8 mouse cellular contexts compared by ENCODE assay signal in the genomic region with DNA sequence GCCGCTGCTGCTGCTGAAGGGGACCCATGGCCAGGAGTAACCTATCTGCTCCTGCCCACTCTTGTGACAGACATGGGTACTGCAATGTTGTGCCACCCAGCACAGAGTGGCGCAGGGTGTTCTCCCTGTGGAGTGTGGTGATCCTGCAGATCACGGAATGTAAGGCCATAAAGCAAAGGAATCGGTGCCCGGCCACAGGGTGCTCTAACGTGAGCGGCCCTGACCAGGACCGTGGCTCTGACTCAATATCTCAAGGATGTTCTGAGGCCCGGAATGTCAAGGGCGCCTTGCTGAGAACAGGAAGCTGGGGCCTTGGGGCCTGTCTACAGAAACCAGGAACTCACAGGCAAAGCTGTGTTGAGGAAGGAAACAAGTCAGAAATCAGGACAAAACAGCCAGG. TPM values are rescaled to one million over a fixed set of nuclear protein-coding genes. Genes with fewer than 3 reads are reported as not detected.
DNase-seq lines count a peak whose midpoint lies in the region; ATAC-seq and TF ChIP-seq lines count a peak whose summit lies in the region.

No protein-coding gene starts in this region.

- no peak for TF ChIP-seq POLR2A in spleen, adult 2 months (IDR thresholded peaks at IDR 0.05; ENCODE audit: low read depth, low read length)
- TF ChIP-seq POLR2A in cerebellum, adult 2 months (IDR thresholded peaks at IDR 0.05; ENCODE audit: borderline replicate concordance, insufficient read depth, low read length): no peak

- H3K36me3 ChIP-seq in spleen, adult 2 months (ENCODE audit: control insufficient read depth, insufficient read depth, low read length): no peaks in the 10 kb centered on the region
- H3K36me3 ChIP-seq in liver, embryonic 13.5 days: no peaks in the 10 kb centered on the region

- TF ChIP-seq CTCF in spleen, adult 2 months (IDR thresholded peaks at IDR 0.05; ENCODE audit: extremely low read depth, insufficient read depth, insufficient read length, insufficient replicate concordance): 0 out of 2 replicates have a peak, but pooled peaks have one; percentile 13
- TF ChIP-seq CTCF in cerebellum, adult 2 months (IDR thresholded peaks at IDR 0.05; ENCODE audit: borderline replicate concordance, insufficient read depth, low read depth, low read length): no peak

- no peaks in the 10 kb centered on the region for H3K9me3 ChIP-seq in liver, embryonic 13.5 days (replicated peaks)

- DNase-seq in spleen, adult 2 months (ENCODE audit: low read depth in 1 of 2, low spot score in 2 of 2): peak in 1 of 2 experiments; percentile 43
- no peak for DNase-seq in spleen, adult 12 weeks (ENCODE audit: low spot score)
- peak; percentile 49 to 56 for DNase-seq in heart, postnatal 36 days
- DNase-seq in liver, embryonic 13.5 days: no peak
- DNase-seq in spleen, postnatal 36 days (ENCODE audit: low spot score in 2 of 2): peak; percentile 54 to 57
- no peak for DNase-seq in left cerebral cortex, postnatal 4 days
- no peak for DNase-seq in cerebellum, adult 2 months

- ATAC-seq in liver, embryonic 13.5 days (ENCODE audit: low read depth): peak; percentile 13; the same call in 1 of the 2 replicates
- no peak for ATAC-seq in inflammation-experienced regulatory T-cells, adult 6 months

- H3K27ac ChIP-seq in spleen, adult 2 months (ENCODE audit: insufficient read depth, low read length): peak overlapping the region; percentile 84
- H3K27ac ChIP-seq in liver, embryonic 13.5 days: peak overlapping the region; percentile 57
- no peak overlapping the region for H3K27ac ChIP-seq in cerebellum, adult 2 months (ENCODE audit: insufficient read depth, low read length)

- no peak overlapping the region; the same call in 1 of the 2 replicates for H3K4me3 ChIP-seq in spleen, adult 2 months (ENCODE audit: extremely low read depth, insufficient read depth, insufficient read length)
- H3K4me3 ChIP-seq in liver, embryonic 13.5 days (replicated peaks): no peak overlapping the region
- no peak overlapping the region for H3K4me3 ChIP-seq in cerebellum, adult 2 months (replicated peaks; ENCODE audit: insufficient read depth, low read depth, low read length)

- intact Hi-C loops in heart, postnatal 36 days (cut with DNase I): no loop called here
- intact Hi-C loops in left cerebral cortex, postnatal 4 days (cut with DNase I): no loop called here

- no peaks in the 10 kb centered on the region for H3K27me3 ChIP-seq in spleen, adult 2 months (ENCODE audit: control insufficient read depth, insufficient read depth, low read length)
- H3K27me3 ChIP-seq in liver, embryonic 13.5 days: no peaks in the 10 kb centered on the region
- H3K27me3 ChIP-seq in cerebellum, adult 2 months (ENCODE audit: control insufficient read depth, insufficient read depth, low read length): no peaks in the 10 kb centered on the region

- WGBS in spleen, adult 2 months: 17% methylated on average over 10 of the region's 10 CpGs
- 29% methylated on average over 10 of the region's 10 CpGs for WGBS in liver, embryonic 13.5 days (ENCODE audit: insufficient replicate concordance)
- WGBS in cerebellum, adult 2 months: 95% methylated on average over 10 of the region's 10 CpGs

- H3K4me2 ChIP-seq in liver, embryonic 13.5 days: peak overlapping the region; percentile 23; the same call in 1 of the 2 replicates

- no peak overlapping the region for H3K9ac ChIP-seq in liver, embryonic 13.5 days

- H3K4me1 ChIP-seq in spleen, adult 2 months (ENCODE audit: control insufficient read depth, insufficient read depth, insufficient read length): peaks cover 72% of the 10 kb centered on the region
- peaks cover 77% of the 10 kb centered on the region for H3K4me1 ChIP-seq in liver, embryonic 13.5 days (replicated peaks)
- H3K4me1 ChIP-seq in cerebellum, adult 2 months (ENCODE audit: control insufficient read depth, insufficient read depth, low read length): peaks cover 47% of the 10 kb centered on the region

RNA-seq across cellular contexts. Expression of gene Osgin1, which starts 8.4 kb away (rescaled TPM):
- polyA plus RNA-seq in spleen, adult 2 months (2012; rRNA removed): 15.6 and 20.7 TPM in 2 replicates
- 1 to 10 TPM; 4.6 to 7.4 TPM for total RNA-seq in heart, postnatal 36 days (2021)
- polyA plus RNA-seq in liver, embryonic 13.5 days (2015; fragmentation: Nextera tagmentation; extraction: Ambion mirVana): 13.0 and 14.8 TPM in 2 replicates
- polyA plus RNA-seq in inflammation-experienced regulatory T-cells, adult 6 months (2017; shearing (Covaris generic)): 10 to 100 TPM; 15.6 to 28.0 (median 24.5) TPM
- under 1 TPM in 1 of 2 experiments, not detected in 1; 0.30 TPM for total RNA-seq in left cerebral cortex, postnatal 4 days (2021)
- 0.84 and 0.93 TPM in 2 replicates for polyA plus RNA-seq in cerebellum, adult 2 months (2012; rRNA removed)

RNA-seq across cellular contexts. Expression of gene Necab2, which starts 21.0 kb away (rescaled TPM):
- 0.23 and 0.27 TPM in 2 replicates for polyA plus RNA-seq in spleen, adult 2 months (2012; rRNA removed)
- total RNA-seq in heart, postnatal 36 days (2021): not detected
- polyA plus RNA-seq in liver, embryonic 13.5 days (2015; fragmentation: Nextera tagmentation; extraction: Ambion mirVana): 0.05 TPM in 1 of 2 replicates, not detected in the other
- not detected for polyA plus RNA-seq in inflammation-experienced regulatory T-cells, adult 6 months (2017; shearing (Covaris generic))
- total RNA-seq in left cerebral cortex, postnatal 4 days (2021): 10 to 100 TPM; 35.9 to 48.5 TPM
- 17.0 and 26.6 TPM in 2 replicates for polyA plus RNA-seq in cerebellum, adult 2 months (2012; rRNA removed)

RNA-seq across cellular contexts. Expression of gene Mlycd, which starts 30.9 kb away (rescaled TPM):
- polyA plus RNA-seq in spleen, adult 2 months (2012; rRNA removed): 17.8 and 23.6 TPM in 2 replicates
- 100 to 1,000 TPM; 124 to 152 TPM for total RNA-seq in heart, postnatal 36 days (2021)
- 7.3 and 7.7 TPM in 2 replicates for polyA plus RNA-seq in liver, embryonic 13.5 days (2015; fragmentation: Nextera tagmentation; extraction: Ambion mirVana)
- 1 to 10 TPM; 2.6 to 7.3 (median 7.1) TPM for polyA plus RNA-seq in inflammation-experienced regulatory T-cells, adult 6 months (2017; shearing (Covaris generic))
- 10 to 100 TPM; 19.3 to 21.5 TPM for total RNA-seq in left cerebral cortex, postnatal 4 days (2021)
- polyA plus RNA-seq in cerebellum, adult 2 months (2012; rRNA removed): 30.5 and 31.6 TPM in 2 replicates

Comparison
In these comparisons a context has a peak if more than half of its experiments do, and no peak if none do; other contexts are left out.
1. DNase-seq: peak in heart, postnatal 36 days (2 of 2) and spleen, postnatal 36 days (2 of 2); none in spleen, adult 12 weeks (single experiment), liver, embryonic 13.5 days (single experiment), left cerebral cortex, postnatal 4 days (single experiment) and cerebellum, adult 2 months (0 of 2).
2. RNA of gene Necab2, which starts 21.0 kb away (polyA plus RNA-seq): 17.0 to 26.6 TPM in cerebellum, adult 2 months; 0.23 to 0.27 TPM in spleen, adult 2 months, 0.05 TPM in liver, embryonic 13.5 days and not detected in inflammation-experienced regulatory T-cells, adult 6 months; every median in the first group is over 10 times any median in the second.